Mouse (Mus musculus): ENCODE data around the gene Acap3. TPM values are rescaled to one million over a fixed set of nuclear protein-coding genes. Genes with fewer than 3 reads are reported as not detected.

Acap3 gene
- total RNA-seq (2021): 10 to 100 TPM; 20.1 to 20.7 TPM
- long read RNA-seq, experiment 1, partial matches to known transcripts: 1 of 6 reads
- long read RNA-seq, experiment 1, other reads (novel, unspliced or antisense): 5 of 6 reads
- long read RNA-seq, experiment 2, partial matches to known transcripts: 1 of 18 reads
- long read RNA-seq, experiment 2, other reads (novel, unspliced or antisense): 17 of 18 reads

DNA sequence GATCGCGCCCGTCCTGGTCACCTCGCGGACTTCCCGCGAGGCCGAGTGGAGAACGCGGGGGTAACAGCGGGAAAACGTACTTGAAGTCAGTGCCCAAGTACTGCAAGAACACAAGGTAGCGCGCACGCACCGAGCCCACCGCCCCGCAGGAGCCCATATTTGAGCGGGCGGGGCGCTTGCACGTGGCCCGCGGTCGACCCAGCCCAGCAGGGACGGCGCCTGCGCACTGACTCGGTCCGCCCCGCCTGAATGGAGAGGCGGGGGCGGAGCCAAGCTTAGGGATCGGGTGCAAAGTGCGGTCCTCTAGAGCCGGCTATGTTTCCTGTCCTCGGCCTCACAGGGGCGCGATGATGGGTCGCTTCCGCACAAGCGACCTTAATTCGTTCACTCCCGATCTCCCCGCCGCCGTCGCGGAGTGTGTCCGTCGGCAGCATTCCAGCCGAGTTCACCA, at the start of gene Acap3, which contains the start of gene Pusl1:
Gene Acap3, plus strand, starts transcription at position 272 of the 451 bp plus-strand sequence.
Gene Pusl1, minus strand, starts transcription at position 231 of the 451 bp plus-strand sequence.
- DNase-seq: peak; percentile 98 to 99

DNA sequence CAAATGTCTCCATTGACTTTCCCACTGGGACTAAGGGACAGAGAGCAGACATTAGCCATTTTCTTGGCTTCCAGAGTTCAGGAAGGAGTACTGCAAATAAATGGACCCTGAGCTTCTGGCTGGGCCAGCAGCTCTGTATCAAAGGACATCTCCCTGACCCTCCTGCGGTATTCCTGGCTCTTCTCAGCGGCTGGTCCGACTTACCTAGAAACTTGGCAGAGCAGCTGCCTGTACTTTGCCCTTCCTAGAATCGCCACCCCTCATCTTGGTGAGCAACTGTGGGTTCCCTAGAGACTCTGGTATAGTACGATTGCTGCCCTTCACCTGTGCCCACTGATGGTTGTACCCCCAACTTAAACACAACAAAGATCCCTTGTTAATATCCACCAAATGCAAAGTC, 48.4 kb upstream of the Acap3 start:
- no peak for DNase-seq

DNA sequence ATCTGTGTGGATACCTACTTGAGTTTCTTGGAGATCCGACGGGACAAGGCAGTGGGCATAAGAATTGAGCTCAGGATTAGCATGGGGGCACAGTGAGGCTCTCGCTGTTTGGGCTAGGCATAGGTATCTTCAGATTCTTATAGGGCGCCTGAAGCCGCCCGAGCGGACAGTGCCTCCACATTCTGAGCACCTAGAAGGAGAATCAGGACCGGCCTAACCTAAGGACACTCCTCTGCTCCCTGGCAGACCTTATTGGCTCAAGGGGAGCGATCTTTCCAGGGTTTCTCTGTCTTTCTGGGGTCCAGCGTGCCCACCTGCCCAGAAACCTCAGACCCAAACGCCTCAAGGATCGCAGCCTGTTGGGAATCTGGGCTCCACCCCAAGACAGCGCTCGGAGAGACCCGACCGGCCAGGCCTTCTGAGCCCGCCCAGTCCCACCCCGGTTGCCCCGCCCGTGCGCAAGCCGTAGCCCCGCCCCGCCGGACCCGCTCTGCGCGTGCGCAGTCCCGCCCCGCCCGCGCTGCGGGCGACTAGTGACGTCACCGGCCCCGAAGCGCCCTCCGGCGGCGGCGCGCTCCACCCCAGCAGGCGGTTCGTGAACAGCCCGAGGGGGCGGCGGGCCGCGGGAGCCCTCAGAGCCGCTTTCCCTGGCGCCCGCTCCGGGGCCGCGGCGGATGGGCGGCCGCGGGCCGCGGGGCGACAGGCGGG, 44.6 kb upstream of the Acap3 start, which contains the start of gene Dvl1:
Gene Dvl1, plus strand, starts transcription at position 532 of the 708 bp plus-strand sequence.
- peak; percentile 96 to 97 for DNase-seq

DNA sequence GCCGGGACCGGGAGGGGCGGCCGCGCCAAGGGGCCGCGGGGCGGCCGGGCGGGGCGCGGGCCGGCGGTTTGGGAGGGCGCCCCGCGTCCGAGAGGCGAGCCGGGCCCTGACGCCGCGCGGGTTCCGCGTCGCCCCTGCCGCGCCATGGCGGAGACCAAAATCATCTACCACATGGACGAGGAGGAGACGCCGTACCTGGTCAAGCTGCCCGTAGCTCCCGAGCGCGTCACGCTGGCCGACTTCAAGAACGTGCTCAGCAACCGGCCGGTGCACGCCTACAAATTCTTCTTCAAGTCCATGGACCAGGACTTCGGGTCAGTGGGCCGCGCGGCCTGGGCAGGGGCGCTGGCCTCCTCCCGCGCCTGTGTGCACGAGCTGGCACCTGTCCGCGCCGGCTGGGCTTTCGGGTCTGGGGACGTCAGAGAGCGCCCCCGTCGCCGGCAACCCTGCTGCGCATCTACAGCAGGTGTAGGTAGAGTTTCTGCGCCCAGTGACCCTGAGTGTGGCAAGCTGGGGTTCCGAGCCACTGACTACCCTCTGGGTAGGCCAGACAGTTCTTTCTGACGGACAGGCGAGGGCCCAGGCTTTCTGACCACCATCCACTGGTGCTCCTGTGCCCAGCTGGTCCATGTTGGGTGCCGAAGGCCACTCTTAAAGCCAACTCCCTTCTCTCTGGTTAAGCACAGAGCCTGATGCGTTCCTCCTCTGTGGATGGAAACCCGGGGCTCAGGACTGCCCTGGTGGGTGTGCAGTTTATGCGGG, 43.9 kb upstream of the Acap3 start:
- DNase-seq: peak; percentile 46 to 55

DNA sequence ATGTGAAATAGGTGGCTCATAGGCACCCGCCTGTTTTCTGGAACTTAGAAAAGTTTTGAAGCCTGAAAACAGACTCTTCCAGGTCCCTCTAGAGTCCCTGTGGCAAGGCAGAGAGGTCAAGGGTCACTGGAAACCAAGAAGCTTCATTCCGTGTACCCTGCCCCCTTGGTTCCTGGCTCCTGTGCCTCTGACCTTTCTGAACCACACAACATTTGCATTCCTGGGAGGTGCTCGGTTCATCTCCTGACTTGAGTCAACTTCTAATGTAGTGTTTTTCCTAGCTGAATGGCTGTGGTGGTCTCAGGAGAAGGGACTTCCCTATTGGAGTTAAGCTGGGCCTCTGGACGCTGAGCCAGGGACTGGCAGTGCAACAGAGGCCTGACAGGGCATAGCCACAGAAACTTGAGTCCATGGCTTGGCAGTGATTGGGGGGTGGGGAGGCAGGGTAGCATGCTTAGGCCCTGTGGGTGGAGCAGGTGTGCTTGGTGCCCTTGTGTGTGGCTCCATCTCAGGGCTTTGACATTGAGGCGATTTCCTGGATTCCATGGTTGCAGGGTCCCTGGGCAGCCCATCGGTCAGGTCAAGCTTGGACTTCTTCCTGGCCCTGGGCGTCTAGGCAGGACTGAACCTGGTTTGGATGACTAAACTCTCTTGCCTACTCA, 43.1 kb upstream of the Acap3 start:
- no peak for DNase-seq

DNA sequence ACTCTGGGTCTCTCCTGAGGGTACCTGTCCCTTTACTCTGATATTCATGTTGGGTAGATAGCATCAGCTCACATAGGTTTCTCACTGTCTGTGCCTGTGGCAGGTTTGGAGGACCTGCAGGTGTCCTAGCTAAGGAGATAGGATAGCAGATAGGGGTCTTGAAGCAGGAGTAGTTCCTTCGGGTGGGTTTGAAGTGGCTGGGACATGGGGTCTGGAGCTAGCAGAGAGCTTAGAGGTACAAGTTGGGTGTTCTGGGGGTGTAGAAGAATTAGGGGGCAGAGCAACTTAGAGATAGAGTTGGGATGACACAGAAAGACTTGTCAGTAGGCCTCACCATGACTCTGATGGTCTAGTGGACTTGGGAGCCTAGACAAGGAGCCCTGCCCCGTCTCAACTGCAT, 42.2 kb upstream of the Acap3 start:
- no peak for DNase-seq

DNA sequence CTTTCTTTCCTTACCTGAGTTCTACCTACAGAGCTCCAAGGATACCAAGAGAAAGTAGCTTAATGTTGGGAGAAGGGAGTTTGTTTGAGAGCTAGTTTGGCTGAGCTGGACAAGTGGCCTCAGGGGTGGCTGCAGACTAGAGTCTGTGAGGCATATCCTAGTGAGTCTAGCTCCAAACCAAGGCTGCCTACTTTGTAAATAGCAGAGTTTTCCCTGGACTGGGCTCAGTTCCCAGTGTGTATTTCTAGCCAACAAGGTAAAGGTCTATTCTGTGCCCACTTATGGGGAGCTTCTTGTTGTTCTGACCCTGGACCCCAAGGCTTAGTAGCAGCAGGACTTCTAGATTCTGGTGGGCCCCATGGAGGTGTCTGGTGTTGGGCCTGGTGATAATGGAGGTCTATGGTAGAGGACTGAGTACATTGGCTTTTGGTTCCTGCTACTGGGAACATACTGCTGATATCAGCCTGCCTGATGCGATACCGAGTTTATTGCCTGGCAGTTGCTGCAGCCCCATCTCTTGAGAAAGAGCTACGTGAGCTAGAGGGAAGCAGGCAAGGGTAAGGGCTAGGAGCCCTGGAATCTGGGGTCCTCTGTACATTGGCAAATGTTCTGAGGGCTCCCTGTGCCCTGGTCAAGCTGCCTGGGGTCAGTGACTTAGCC, 41.7 kb upstream of the Acap3 start:
- no peak for DNase-seq

DNA sequence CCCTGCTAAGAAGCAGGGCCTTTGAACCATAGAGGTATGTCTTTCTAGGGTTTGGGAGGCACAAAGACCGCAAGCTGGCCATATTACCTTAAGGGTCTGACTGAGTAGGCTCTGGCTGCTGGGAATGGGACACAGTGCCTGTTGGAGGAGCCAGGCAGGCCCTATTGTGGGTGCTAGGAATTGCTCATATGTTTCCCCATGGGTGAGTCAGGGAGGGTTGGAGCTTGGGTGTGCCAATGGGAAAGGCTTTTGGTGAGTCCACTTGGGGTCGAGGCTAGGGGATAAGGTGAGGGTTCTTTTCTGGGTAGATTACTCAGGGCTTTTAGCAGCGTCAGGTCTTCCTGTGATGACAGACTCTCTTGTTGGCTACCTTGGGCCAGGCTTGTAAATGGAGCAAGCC, 40.3 kb upstream of the Acap3 start:
- peak in 1 of 2 experiments; percentile 62 for DNase-seq

DNA sequence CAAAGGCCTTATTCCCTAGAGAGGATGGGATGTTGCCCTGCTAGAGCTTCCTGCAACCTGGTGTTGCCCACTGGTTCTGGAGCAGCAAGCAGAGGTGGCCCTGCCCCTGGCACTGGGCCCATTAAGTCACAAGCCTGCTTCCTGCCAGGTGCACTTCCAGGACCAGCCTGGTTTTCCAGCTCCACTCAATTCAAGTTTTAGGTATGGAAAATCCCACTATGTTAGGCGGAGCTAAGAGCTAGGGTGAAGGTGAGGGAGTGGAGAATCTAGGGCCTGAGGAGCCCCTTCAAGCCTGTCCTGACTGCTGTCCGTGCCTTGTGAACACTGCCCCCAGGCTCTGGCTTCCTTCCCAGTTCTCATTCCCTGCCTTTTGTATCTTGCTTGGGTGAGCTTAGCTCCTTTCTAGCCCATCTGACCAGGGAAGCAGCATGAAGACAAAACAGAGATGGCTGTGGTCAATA, 39.6 kb upstream of the Acap3 start:
- DNase-seq: peak in 1 of 2 experiments; percentile 32

DNA sequence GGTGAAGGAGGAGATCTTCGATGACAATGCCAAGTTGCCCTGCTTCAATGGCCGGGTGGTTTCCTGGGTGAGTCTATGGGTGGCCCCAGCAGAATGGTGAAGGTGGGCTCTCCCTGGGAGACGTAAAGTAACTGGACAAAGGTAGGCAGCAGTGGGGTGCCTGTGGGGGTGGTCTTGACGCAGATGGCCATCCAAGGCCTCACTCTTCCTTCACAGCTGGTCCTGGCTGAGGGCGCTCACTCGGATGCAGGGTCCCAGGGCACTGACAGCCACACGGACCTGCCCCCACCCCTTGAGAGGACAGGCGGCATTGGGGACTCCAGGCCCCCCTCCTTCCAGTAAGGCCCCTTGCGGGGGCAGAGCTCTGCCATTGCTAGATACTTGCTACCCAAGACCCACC, 38.2 kb upstream of the Acap3 start:
- no peak for DNase-seq

DNA sequence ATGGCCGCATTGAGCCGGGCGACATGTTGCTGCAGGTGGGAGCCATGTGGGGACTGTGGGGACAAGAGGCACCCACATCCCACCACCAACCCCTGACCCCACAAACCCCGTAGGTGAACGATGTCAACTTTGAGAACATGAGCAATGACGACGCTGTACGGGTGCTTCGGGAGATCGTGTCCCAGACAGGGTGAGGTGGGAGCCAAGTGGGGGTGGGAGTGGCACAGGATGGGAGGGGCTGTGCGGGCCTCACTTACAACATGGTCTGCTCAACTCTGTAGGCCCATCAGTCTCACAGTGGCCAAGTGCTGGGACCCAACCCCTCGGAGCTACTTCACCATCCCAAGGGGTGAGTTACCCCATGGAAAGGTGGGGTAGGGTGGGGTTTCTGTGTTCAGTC, 36.6 kb upstream of the Acap3 start:
- no peak for DNase-seq

DNA sequence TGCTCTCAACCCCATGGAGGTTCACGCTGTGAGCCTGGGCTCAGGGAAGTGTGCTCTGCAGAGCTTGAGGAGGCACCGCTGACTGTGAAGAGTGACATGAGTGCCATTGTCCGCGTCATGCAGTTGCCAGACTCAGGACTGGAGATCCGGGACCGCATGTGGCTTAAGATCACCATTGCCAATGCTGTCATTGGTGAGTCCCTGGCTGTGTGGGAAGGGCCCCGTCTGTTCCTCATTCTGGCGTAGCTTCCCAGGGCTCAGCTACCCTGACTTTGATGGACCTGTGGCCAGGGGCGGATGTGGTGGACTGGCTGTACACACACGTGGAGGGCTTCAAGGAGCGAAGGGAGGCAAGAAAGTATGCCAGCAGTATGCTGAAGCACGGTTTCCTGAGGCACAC, 35.6 kb upstream of the Acap3 start:
- DNase-seq: no peak

DNA sequence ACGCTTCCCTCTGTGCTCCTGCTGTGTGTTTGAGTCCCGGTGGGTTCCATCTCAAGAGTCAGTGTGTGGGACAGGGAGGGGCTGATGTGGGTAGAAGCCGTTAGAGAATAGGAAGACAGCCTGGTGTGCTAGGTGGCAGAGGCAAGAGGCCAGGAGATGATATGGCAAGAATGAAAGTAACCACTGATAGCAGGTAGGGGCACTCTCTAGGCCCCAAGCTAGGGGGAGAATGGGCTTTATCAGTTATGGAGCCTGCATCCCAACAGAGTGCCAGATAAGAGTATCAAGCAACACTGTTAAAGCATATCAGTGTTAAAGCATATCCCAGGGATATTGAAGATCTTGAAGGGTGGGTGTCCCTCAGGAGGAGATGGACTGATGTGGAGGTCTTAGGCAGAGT, 34.7 kb upstream of the Acap3 start:
- no peak for DNase-seq

DNA sequence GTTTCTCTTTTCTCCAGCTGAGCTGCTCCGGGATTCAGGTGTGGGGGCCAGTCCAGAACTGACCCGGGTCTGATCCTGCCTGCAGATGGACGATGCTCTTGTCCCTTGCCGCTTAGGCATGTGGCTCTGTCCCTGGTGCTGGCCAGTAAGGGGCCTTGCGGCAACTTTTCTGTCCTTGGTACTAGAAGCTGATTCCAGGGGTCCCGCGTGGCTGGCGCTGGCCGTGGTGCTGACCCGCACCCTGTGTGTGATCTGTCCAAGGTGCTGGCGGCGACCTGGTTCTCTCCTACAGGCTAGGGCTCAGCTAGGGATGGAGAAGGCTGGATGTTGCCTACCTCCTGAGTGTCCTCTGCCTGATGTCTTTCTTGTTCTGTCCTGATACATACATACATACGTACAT, 32.3 kb upstream of the Acap3 start:
- DNase-seq: peak; percentile 53 to 66

DNA sequence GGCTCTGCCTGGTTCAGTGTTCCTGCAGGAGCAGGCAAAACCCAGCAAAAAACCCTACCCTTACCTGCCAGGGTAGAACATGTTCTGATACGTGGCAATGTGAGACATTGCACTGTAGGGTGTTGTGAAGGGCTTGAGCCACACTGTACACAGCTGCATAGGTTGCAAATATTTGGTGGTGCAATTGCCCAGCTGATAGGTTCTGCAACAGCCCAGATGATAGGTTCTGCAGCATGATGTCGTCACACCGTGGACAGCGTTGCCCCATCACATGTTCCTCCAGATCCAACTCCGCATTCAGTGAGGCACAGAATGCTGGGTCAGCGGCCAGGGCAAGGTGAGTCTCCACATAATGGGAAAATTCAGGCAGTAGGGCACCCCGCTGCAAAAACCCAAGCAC, 29.8 kb upstream of the Acap3 start:
- DNase-seq: no peak

DNA sequence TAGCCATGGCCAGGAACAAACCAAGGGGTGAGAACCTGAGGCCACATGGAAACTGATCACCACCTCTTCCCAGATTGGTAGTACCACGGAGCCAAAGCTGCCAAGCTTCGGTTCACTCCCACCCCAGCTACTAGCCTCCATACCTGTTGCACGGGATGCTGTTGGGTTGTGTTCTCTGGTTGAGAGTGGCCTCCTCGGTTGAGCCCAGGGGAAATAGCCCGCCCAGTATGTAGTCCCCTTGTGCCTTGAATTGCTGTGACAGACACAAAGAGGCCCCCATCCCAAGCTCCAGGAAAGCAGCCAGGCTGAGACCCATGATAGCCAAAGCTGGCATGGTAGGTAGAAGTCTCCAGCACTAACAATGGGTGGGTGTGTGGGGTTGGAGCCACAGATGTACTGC, 28.6 kb upstream of the Acap3 start, which contains the start of gene Tas1r3:
Gene Tas1r3, minus strand, starts transcription at position 362 of the 400 bp plus-strand sequence.
- DNase-seq: no peak

DNA sequence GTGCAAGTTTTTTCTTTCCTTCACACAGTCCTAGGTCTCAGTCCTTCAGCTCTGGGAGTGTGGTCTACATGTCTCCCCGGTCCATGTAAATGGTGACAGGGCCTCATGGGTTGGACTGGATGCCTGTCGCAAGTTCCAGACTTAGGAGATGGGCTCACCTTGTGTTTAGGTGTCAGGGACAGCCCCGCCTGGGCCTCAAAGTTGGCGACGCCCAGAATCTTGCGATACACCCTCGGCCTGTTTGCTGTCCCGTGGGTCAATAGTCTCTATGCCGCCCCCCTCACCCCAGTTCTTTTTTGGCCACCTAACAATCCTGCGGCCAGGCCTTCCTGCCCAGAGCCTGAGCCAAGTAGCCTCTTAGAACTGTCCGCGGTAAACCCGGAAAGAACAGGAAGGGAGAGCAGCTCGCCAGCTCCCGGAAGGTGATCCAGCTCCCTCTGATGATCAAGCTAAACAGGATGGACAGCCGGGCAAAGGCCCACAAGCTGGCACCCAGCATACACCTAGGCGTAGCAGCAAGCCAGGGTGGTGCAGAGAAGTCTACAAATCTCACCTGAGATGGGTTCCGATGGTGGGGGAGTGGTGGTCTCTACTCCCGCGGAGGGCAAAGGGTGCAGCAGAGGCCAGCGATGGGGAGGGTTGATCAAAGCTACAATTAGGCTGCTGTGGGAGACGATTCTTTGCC, 22.9 kb upstream of the Acap3 start:
- DNase-seq: peak in 1 of 2 experiments; percentile 26

DNA sequence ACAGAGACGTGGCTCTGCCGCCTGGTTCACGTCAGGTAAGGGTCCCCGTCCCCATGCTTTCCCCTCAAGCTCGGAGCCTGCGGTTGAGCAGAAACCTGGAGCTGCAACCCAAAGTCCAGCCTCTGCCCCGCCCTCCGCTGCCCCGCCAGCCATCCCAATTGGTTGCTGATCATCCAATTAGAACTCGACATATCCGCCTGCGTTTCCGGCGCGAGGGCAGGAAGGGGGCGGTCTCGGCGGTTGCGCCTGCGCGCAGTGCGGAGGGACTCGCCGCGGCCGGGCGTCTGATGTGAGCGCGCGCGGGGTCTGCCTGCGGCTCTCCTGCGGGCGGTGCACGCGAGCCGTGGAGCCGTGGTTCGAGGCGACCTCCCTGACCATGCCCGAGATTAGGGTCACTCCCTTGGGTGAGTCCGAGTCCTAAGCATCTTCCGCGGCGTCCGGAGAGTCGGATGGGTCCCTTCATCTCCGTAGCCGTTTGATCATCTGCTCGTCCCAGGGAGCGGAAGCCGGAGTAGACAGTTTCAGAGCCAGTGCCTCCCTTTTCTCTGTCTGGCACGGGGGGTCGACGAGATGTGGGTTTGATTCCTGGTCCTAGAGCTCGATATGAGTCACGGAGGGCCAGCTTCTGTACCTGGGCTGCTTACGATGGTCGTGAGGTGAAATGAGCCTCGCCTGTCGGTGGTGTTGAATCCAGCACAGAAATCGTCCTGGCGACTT, 22.1 kb upstream of the Acap3 start, which contains the start of the genes Cptp and Ints11:
Gene Cptp, minus strand, starts transcription at position 124 of the 717 bp plus-strand sequence.
Gene Ints11, plus strand, starts transcription at position 230 of the 717 bp plus-strand sequence.
- peak; percentile 97 to 98 for DNase-seq

DNA sequence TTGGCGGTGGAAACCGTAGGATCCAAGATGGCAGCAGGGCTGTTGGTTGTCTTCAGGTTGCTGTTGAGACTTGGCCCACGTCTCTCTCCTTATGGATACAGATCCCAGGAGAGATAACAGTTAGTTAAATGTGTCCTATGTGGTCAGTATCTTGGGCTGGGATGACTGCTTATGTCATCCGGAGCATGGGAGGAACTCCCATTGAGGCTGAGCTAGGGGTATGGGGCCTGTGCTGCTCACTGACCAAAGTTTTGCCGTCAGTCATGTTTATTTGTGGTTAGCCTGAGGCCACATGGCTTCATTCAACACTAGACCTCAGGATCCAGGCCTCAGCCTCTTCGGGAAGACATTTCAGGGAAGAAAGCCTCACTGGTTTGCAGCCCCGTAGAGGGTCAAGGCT, 20.2 kb upstream of the Acap3 start:
- no peak for DNase-seq

DNA sequence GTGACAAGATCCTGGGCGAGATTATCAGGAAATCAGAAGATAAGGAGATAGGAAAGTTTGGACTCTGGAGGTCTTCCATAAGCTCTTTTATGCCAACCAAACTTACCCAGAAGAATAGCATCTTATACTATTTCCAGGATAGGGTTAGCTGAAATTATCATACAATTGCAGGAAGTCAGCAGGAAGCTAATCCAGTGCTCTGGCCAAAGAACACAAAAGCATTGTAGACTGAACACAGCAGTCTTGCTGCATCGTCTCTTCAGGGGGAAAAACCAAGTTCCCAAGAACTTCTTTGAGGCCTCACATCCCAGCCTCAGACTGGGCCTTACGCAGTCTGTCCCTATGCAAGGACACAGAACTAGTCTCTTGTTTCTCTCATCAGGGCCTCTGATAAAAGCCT, 8.0 kb upstream of the Acap3 start:
- DNase-seq: no peak
